Mouse (Mus musculus): ENCODE measurements around the gene Gm9913. TPM values are rescaled to one million over a fixed set of nuclear protein-coding genes. Genes with fewer than 3 reads are reported as not detected.

Gene Gm9913
- polyA plus RNA-seq, 1 experiment from 2014 or later: 0.27 TPM

- in situ Hi-C loops (cut with MboI; ENCODE audit: low pct_unique_long_range_greater_than_20kb): no loop called here
- no peaks in the 10 kb centered on the region for H3K27me3 ChIP-seq
- ChIA-PET POLR2A (no interaction called here), CTCF (no interaction called here)
- no peak for DNase-seq (ENCODE audit: low read depth, low spot score)
- no peak for TF ChIP-seq CTCF (IDR thresholded peaks at IDR 0.05)
- no peak for ATAC-seq
These were observed 26.2 kb upstream of the Gm9913 start for GRCm38 (mm10) chr2:125478705-125479104.

GRCm38 (mm10) chr2:125480057-125480456 is 24.8 kb upstream of the Gm9913 start:
- TF ChIP-seq CTCF (IDR thresholded peaks at IDR 0.05): no peak
- ChIA-PET POLR2A (no interaction called here), CTCF (interaction anchor here (1.2 kb wide), 1 partner anchor 14 kb away, joined by 4 read pairs; no protein-coding TSS in a partner anchor)
- DNase-seq (ENCODE audit: low read depth, low spot score) (no peak), ATAC-seq (peak; percentile 47)
- in situ Hi-C loops (cut with MboI; ENCODE audit: low pct_unique_long_range_greater_than_20kb): no loop called here
- no peaks in the 10 kb centered on the region for H3K27me3 ChIP-seq

- in situ Hi-C loops (cut with MboI; ENCODE audit: low pct_unique_long_range_greater_than_20kb): no loop called here
- no peak for ATAC-seq
- TF ChIP-seq CTCF (IDR thresholded peaks at IDR 0.05): no peak
- ChIA-PET CTCF (no interaction called here), POLR2A (interaction anchor here (0.6 to 0.7 kb wide), 2 partner anchors 25 to 180 kb away, joined by 3 to 5 read pairs; no protein-coding TSS in a partner anchor)
- no peak for DNase-seq (ENCODE audit: low read depth, low spot score)
- H3K27me3 ChIP-seq: no peaks in the 10 kb centered on the region
These were observed 23.8 kb upstream of the Gm9913 start for GRCm38 (mm10) chr2:125481116-125481515.

- in situ Hi-C loops (cut with MboI; ENCODE audit: low pct_unique_long_range_greater_than_20kb): no loop called here
- POLR2A ChIA-PET: no interaction called here
- TF ChIP-seq CTCF (IDR thresholded peaks at IDR 0.05): no peak
- no peaks in the 10 kb centered on the region for H3K27me3 ChIP-seq
- CTCF ChIA-PET: no interaction called here
- DNase-seq (ENCODE audit: low read depth, low spot score) (no peak), ATAC-seq (no peak)
These were observed 23.2 kb upstream of the Gm9913 start for GRCm38 (mm10) chr2:125481531-125482317.

GRCm38 (mm10) chr2:125484164-125484563 is 20.7 kb upstream of the Gm9913 start:
- CTCF ChIA-PET: no interaction called here
- POLR2A ChIA-PET: interaction anchor here (1.1 kb wide), 1 partner anchor 58 kb away, joined by 3 read pairs; no protein-coding TSS in a partner anchor
- DNase-seq (ENCODE audit: low read depth, low spot score) (no peak), ATAC-seq (no peak)
- TF ChIP-seq CTCF (IDR thresholded peaks at IDR 0.05): no peak
- no peaks in the 10 kb centered on the region for H3K27me3 ChIP-seq
- in situ Hi-C loops (cut with MboI; ENCODE audit: low pct_unique_long_range_greater_than_20kb): no loop called here

- DNase-seq (ENCODE audit: low read depth, low spot score): no peak
- no peak for TF ChIP-seq CTCF (IDR thresholded peaks at IDR 0.05)
- in situ Hi-C loops (cut with MboI; ENCODE audit: low pct_unique_long_range_greater_than_20kb): no loop called here
- ChIA-PET POLR2A (interaction anchor here (1.1 kb wide), 1 partner anchor 59 kb away, joined by 3 read pairs; no protein-coding TSS in a partner anchor), CTCF (interaction anchor here (1.8 kb wide), 1 partner anchor 12 kb away, joined by 4 read pairs; no protein-coding TSS in a partner anchor)
- H3K27me3 ChIP-seq: no peaks in the 10 kb centered on the region
- ATAC-seq: peak; percentile 54
These were observed 20.0 kb upstream of the Gm9913 start for GRCm38 (mm10) chr2:125484910-125485309.

- ATAC-seq (no peak), DNase-seq (ENCODE audit: low read depth, low spot score) (no peak)
- POLR2A ChIA-PET: no interaction called here
- in situ Hi-C loops (cut with MboI; ENCODE audit: low pct_unique_long_range_greater_than_20kb): no loop called here
- no peak for TF ChIP-seq CTCF (IDR thresholded peaks at IDR 0.05)
- CTCF ChIA-PET: no interaction called here
- H3K27me3 ChIP-seq: no peaks in the 10 kb centered on the region
These were observed 14.9 kb upstream of the Gm9913 start for GRCm38 (mm10) chr2:125489979-125490378.

GRCm38 (mm10) chr2:125492050-125492900 is 12.6 kb upstream of the Gm9913 start:
- no peak for TF ChIP-seq CTCF (IDR thresholded peaks at IDR 0.05)
- ATAC-seq: no peak
- ChIA-PET CTCF (interaction anchor here (1.0 to 1.3 kb wide), 2 partner anchors 9 to 17 kb away, joined by 3 read pairs; no protein-coding TSS in a partner anchor), POLR2A (no interaction called here)
- H3K27me3 ChIP-seq: no peaks in the 10 kb centered on the region
- no peak for DNase-seq (ENCODE audit: low read depth, low spot score)
- in situ Hi-C loops (cut with MboI; ENCODE audit: low pct_unique_long_range_greater_than_20kb): no loop called here

- POLR2A ChIA-PET: no interaction called here
- no peak for TF ChIP-seq CTCF (IDR thresholded peaks at IDR 0.05)
- CTCF ChIA-PET: interaction anchor here (0.8 to 1.7 kb wide), 5 partner anchors 9 to 30 kb away, joined by 3 to 5 read pairs (median 3); partner anchors contain the start of gene Gm9913
- no peaks in the 10 kb centered on the region for H3K27me3 ChIP-seq
- no peak for ATAC-seq
- no peak for DNase-seq (ENCODE audit: low read depth, low spot score)
- in situ Hi-C loops (cut with MboI; ENCODE audit: low pct_unique_long_range_greater_than_20kb): no loop called here
These were observed 10.6 kb upstream of the Gm9913 start for GRCm38 (mm10) chr2:125494291-125494690.

- H3K27me3 ChIP-seq: no peaks in the 10 kb centered on the region
- TF ChIP-seq CTCF (IDR thresholded peaks at IDR 0.05): no peak
- ChIA-PET CTCF (interaction anchor here (0.8 to 1.7 kb wide), 5 partner anchors 8 to 31 kb away, joined by 3 to 5 read pairs (median 3); partner anchors contain the start of gene Gm9913), POLR2A (no interaction called here)
- in situ Hi-C loops (cut with MboI; ENCODE audit: low pct_unique_long_range_greater_than_20kb): no loop called here
- DNase-seq (ENCODE audit: low read depth, low spot score) (no peak), ATAC-seq (no peak)
These were observed 9.8 kb upstream of the Gm9913 start for GRCm38 (mm10) chr2:125494831-125495812.
